Mouse (Mus musculus) neural tube, embryonic 15.5 days (tissue): ENCODE results near the gene Sebox. TPM values are rescaled to one million over a fixed set of nuclear protein-coding genes. Genes with fewer than 3 reads are reported as not detected.

ENCODE experiments used
- ATAC-seq: fragments of 200-750 bp; cut with Nextera tagmentation; 2 replicates; pipeline ENCODE4 v1.8.0; 2017; ENCODE audit warnings: mild to moderate bottlenecking, moderate TSS enrichment, moderate library complexity; ENCODE audit not compliant: low FRiP score
- H3K27ac ChIP-seq: fragments of 300-500 bp; sonication (generic); replicated peaks from 2 replicates; pipeline ENCODE4 v1.5.1; 2015; ENCODE audit warnings: mild to moderate bottlenecking, inconsistent platforms
- H3K27me3 ChIP-seq: fragments of 300-500 bp; sonication (generic); replicated peaks from 2 replicates; pipeline ENCODE4 v1.6.1; 2015; ENCODE audit warnings: inconsistent platforms
- H3K36me3 ChIP-seq: fragments of 300-500 bp; sonication (generic); 2 replicates; pipeline ENCODE4 v1.6.1; 2015; ENCODE audit warnings: inconsistent platforms
- H3K4me1 ChIP-seq: fragments of 300-500 bp; sonication (generic); 2 replicates; pipeline ENCODE4 v1.6.1; 2015; ENCODE audit warnings: inconsistent platforms
- H3K4me2 ChIP-seq: fragments of 300-500 bp; sonication (generic); 2 replicates; pipeline ENCODE4 v1.6.1; 2015; ENCODE audit warnings: inconsistent platforms, mild to moderate bottlenecking, moderate library complexity
- H3K4me3 ChIP-seq: fragments of 300-500 bp; sonication (generic); replicated peaks from 2 replicates; pipeline ENCODE4 v1.5.1; 2015; ENCODE audit warnings: mild to moderate bottlenecking, inconsistent platforms
- H3K9ac ChIP-seq: fragments of 300-500 bp; sonication (generic); replicated peaks from 2 replicates; pipeline ENCODE4 v1.6.1; 2015; ENCODE audit warnings: mild to moderate bottlenecking, inconsistent platforms
- H3K9me3 ChIP-seq: fragments of 300-500 bp; sonication (generic); replicated peaks from 2 replicates; pipeline ENCODE4 v1.6.1; 2016; ENCODE audit warnings: inconsistent platforms
- WGBS: fragments of 180-500 bp; shearing (Covaris S2); methylation state at CpG from one replicate; pipeline ENCODE4 v1.1.7; 2015; ENCODE audit warnings: mixed read lengths; 5-methylcytosine and 5-hydroxymethylcytosine counted together
- polyA plus RNA-seq: library from polyadenylated mRNA; unstranded; fragments of >200 nt; fragmentation: Nextera tagmentation; extraction: Ambion mirVana; gene quantifications from 2 replicates; pipeline ENCODE4 v1.2.1, GENCODE M21; 2015

Gene Sebox
- 0.12 TPM in 1 of 2 replicates, not detected in the other for polyA plus RNA-seq

DNA sequence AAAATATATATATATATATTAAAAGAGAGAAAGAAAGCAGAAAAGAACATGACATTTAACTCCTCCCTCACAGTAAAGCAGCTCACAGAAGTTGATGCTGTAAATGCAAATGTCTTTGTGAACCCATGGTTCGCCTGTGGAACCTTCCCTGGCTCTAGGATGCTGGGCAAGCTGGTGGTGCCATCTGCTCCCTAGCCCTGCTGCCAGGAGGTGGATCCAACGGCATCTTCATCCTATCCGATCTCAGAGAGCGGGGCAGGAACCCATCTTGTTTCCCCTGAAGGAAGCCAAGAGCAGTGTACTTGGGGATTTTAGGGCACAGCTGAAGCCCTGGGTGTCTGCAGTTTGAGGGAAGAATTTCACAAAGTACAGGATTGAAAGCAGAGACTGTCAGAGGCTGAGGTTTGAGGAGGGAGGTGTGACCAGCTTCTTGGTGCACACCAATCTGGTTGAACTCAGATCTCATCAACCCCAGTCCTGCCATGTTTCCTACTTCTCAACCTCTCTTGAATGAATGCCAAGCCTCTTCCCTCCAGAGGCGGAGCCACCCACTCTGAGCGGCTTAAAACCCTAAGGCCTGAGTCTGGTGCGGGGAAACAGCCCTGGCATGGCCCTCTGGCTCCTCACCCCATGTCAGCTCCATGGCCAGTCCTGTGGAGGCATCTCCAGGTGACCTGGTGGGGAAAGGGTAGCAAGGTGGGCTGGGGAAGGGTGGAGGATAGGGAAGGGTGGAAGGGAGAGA, at the start of gene Sebox:
Gene Sebox (plus strand): TSS at position 539 of the 742 bp plus-strand sequence.
- H3K4me1 ChIP-seq = peaks cover 4% of the 10 kb centered on the region
- H3K4me2 ChIP-seq = no peak within 1 kb of the TSS
- H3K4me3 ChIP-seq = no peak within 1 kb of the TSS
- ATAC-seq = no peak
- H3K9ac ChIP-seq = no peak within 1 kb of the TSS
- 66% methylated on average over 7 of the region's 7 CpGs for WGBS
- H3K36me3 ChIP-seq = peaks cover 27% of the 10 kb centered on the region
- peaks cover 19% of the 10 kb centered on the region for H3K27me3 ChIP-seq
- H3K27ac ChIP-seq = no peak within 1 kb of the TSS
- no peaks in the 10 kb centered on the region for H3K9me3 ChIP-seq

DNA sequence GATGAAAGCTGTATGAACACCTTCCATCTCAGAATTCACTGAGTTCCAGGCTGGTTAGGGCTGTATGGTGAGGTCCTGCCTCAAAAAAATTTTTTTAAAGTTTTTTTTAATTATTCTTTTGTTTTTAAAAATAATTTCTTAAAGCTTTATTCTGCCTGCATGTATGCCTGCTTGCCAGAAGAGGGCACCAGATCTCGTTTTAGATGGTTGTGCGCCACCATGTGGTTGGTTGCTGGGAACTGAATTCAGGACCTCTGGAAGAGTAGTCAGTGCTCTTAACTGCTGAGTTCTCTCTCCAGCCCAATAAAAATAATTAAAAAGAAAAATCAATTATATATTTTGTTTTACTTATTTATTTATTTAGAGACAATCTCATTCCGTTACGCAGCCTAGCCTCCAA, 49.6 kb upstream of the Sebox start:
- ATAC-seq = no peak
- Histone ChIP-seq H3K4me3 (no peak overlapping the region), H3K9ac (no peak overlapping the region), H3K27ac (no peak overlapping the region), H3K9me3 (no peaks in the 10 kb centered on the region), H3K36me3 (no peaks in the 10 kb centered on the region), H3K4me2 (no peak overlapping the region), H3K4me1 (no peaks in the 10 kb centered on the region), H3K27me3 (peaks cover 3% of the 10 kb centered on the region; the same call in 1 of the 2 replicates)
- 15% methylated on average over 4 of the region's 4 CpGs for WGBS

DNA sequence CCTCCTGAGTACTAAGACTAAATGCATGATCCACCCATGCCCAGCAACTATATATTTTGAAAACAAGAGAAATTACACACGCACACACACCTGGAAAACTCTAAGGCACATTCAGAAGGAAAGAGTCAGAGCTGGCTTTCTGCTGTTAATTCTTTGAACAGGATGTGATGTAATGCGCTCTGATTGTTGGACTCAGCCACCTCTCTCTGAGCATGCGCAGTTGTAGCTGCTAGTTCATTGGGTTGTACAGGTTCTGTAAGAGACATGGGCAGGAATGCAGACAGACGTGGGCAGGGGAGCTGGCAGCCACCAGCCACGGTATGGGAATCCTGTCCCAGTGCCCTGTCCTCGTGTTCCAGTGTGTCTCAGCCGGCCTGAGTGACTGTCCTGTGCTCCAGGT, 49.0 kb upstream of the Sebox start:
- H3K9me3 ChIP-seq = no peaks in the 10 kb centered on the region
- H3K4me3 ChIP-seq = no peak overlapping the region
- H3K27ac ChIP-seq = no peak overlapping the region
- 70% methylated on average over 7 of the region's 7 CpGs for WGBS
- H3K4me1 ChIP-seq = no peaks in the 10 kb centered on the region
- H3K4me2 ChIP-seq = no peak overlapping the region
- H3K36me3 ChIP-seq = no peaks in the 10 kb centered on the region
- H3K9ac ChIP-seq = no peak overlapping the region
- ATAC-seq = no peak
- H3K27me3 ChIP-seq = peaks cover 3% of the 10 kb centered on the region; the same call in 1 of the 2 replicates

- Histone ChIP-seq H3K9me3 (no peaks in the 10 kb centered on the region), H3K36me3 (no peaks in the 10 kb centered on the region), H3K27me3 (peaks cover 3% of the 10 kb centered on the region; the same call in 1 of the 2 replicates), H3K4me3 (no peak overlapping the region), H3K4me1 (no peaks in the 10 kb centered on the region), H3K27ac (no peak overlapping the region), H3K9ac (no peak overlapping the region), H3K4me2 (no peak overlapping the region)
- no peak for ATAC-seq
- 49% methylated on average over 5 of the region's 5 CpGs for WGBS
Observed at GRCm38 (mm10) chr11:78455308-78455707, 47.9 kb upstream of the Sebox start.

DNA sequence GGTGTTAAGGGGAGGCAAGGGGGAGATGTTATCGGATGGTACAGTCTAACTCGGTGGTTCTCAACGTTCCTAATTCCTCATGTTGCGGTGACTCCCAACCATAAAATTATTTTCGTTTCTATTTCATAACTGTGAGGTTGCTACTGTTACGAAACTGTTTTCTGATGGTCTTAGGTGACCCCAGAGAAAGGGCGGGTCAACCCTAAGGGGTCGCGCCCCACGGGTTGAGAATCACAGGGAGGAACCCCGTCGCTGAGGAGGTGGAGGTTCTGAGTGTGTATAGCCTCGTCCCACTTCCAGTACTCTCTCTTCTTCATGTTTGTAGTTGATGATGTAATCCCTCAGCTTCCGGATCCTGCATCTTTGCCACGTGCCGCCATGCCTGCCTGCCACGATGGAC, 44.5 kb upstream of the Sebox start:
- H3K36me3 ChIP-seq = no peaks in the 10 kb centered on the region
- H3K4me2 ChIP-seq = no peak overlapping the region
- ATAC-seq = no peak
- no peaks in the 10 kb centered on the region; the same call in 1 of the 2 replicates for H3K9me3 ChIP-seq
- H3K4me1 ChIP-seq = no peaks in the 10 kb centered on the region
- 88% methylated on average over 17 of the region's 17 CpGs for WGBS
- H3K4me3 ChIP-seq = no peak overlapping the region
- no peak overlapping the region for H3K27ac ChIP-seq
- H3K27me3 ChIP-seq = peaks cover 3% of the 10 kb centered on the region; the same call in 1 of the 2 replicates
- no peak overlapping the region for H3K9ac ChIP-seq

DNA sequence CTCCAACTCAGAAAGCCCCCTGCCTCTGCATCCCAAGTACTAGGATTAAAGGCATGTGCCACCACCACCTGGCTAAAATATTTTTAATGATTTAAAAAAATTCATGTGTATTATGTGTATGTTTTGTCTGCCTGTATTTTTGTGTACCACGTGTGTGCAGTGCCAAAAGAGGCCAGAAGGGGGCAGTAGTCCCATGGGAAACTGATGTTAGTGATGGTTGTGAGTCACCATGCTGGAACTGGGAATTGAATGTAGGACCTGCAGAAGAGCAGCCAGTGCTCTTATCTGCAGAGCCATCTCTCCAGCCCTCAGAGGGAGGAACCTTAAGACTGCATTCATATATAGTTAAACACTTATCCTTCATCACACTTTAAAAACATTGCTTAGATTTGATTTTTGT, 41.4 kb upstream of the Sebox start:
- Histone ChIP-seq H3K27ac (no peak overlapping the region), H3K4me1 (peaks cover 15% of the 10 kb centered on the region), H3K9me3 (no peaks in the 10 kb centered on the region; the same call in 1 of the 2 replicates), H3K36me3 (no peaks in the 10 kb centered on the region), H3K27me3 (no peaks in the 10 kb centered on the region), H3K4me3 (no peak overlapping the region), H3K9ac (no peak overlapping the region), H3K4me2 (no peak overlapping the region)
- ATAC-seq = no peak
- WGBS = 66% methylated on average over 1 of the region's 1 CpGs

GRCm38 (mm10) chr11:78462669-78463068, 40.6 kb upstream of the Sebox start:
- Histone ChIP-seq H3K4me3 (no peak overlapping the region), H3K36me3 (no peaks in the 10 kb centered on the region), H3K27ac (no peak overlapping the region), H3K27me3 (no peaks in the 10 kb centered on the region), H3K9ac (no peak overlapping the region), H3K9me3 (no peaks in the 10 kb centered on the region; the same call in 1 of the 2 replicates), H3K4me2 (no peak overlapping the region), H3K4me1 (peaks cover 18% of the 10 kb centered on the region)
- 85% methylated on average over 5 of the region's 5 CpGs for WGBS
- no peak for ATAC-seq

GRCm38 (mm10) chr11:78463286-78464036, 39.8 kb upstream of the Sebox start:
- no peaks in the 10 kb centered on the region for H3K27me3 ChIP-seq
- no peak for ATAC-seq
- no peak overlapping the region for H3K9ac ChIP-seq
- H3K4me1 ChIP-seq = peaks cover 18% of the 10 kb centered on the region
- H3K9me3 ChIP-seq = no peaks in the 10 kb centered on the region; the same call in 1 of the 2 replicates
- H3K4me3 ChIP-seq = no peak overlapping the region
- no peak overlapping the region for H3K4me2 ChIP-seq
- H3K27ac ChIP-seq = no peak overlapping the region
- no peaks in the 10 kb centered on the region for H3K36me3 ChIP-seq
- 69% methylated on average over 13 of the region's 13 CpGs for WGBS

GRCm38 (mm10) chr11:78465116-78465515, 38.1 kb upstream of the Sebox start:
- WGBS = 28% methylated on average over 9 of the region's 9 CpGs
- Histone ChIP-seq H3K4me3 (peak overlapping the region; percentile 73), H3K4me2 (peak overlapping the region; percentile 89), H3K9ac (peak overlapping the region; percentile 83; the same call in 1 of the 2 replicates), H3K36me3 (no peaks in the 10 kb centered on the region), H3K4me1 (peaks cover 18% of the 10 kb centered on the region), H3K27me3 (no peaks in the 10 kb centered on the region), H3K27ac (peak overlapping the region; percentile 95), H3K9me3 (no peaks in the 10 kb centered on the region; the same call in 1 of the 2 replicates)
- ATAC-seq = no peak

DNA sequence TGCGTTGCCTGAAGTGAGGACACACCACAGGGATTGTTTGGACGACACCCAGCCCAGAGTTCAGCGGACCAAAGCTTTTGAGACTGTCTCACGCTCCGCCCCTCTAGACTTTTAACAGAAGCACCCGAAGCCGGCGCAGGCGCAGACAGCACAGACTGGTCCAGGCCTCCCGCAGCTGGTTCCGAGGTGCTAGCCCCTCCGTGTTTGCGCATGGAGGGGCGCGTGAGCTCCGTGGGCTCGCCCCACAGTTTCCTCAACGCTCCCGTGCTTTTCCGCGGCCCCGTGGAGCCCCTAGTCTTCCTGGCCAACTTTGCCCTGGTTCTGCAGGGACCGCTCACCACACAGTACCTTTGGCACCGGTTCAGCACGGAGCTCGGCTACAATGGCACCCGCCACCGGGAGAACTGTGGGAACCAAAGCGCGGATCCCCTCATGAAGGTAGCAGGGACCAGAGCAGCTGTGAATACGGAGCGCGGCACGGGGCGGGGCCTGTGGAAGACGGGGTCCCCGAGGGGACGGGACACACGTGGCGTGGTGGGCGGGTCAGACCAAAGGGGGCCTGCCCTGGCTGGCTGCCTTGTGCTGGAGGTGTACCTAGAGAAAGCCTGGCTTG, 37.6 kb upstream of the Sebox start, which contains the start of gene Slc46a1:
Gene Slc46a1 (plus strand): TSS at position 130 of the 613 bp plus-strand sequence.
- H3K27ac ChIP-seq = peak within 1 kb of the TSS; percentile 95
- H3K9me3 ChIP-seq = no peaks in the 10 kb centered on the region; the same call in 1 of the 2 replicates
- peak within 1 kb of the TSS; percentile 89 for H3K4me2 ChIP-seq
- peak within 1 kb of the TSS; percentile 83 for H3K9ac ChIP-seq
- peak within 1 kb of the TSS; percentile 73 for H3K4me3 ChIP-seq
- H3K4me1 ChIP-seq = peaks cover 18% of the 10 kb centered on the region
- WGBS = under 1% methylated on average over 41 of the region's 41 CpGs
- ATAC-seq = peak; percentile 94
- H3K27me3 ChIP-seq = no peaks in the 10 kb centered on the region
- H3K36me3 ChIP-seq = no peaks in the 10 kb centered on the region

DNA sequence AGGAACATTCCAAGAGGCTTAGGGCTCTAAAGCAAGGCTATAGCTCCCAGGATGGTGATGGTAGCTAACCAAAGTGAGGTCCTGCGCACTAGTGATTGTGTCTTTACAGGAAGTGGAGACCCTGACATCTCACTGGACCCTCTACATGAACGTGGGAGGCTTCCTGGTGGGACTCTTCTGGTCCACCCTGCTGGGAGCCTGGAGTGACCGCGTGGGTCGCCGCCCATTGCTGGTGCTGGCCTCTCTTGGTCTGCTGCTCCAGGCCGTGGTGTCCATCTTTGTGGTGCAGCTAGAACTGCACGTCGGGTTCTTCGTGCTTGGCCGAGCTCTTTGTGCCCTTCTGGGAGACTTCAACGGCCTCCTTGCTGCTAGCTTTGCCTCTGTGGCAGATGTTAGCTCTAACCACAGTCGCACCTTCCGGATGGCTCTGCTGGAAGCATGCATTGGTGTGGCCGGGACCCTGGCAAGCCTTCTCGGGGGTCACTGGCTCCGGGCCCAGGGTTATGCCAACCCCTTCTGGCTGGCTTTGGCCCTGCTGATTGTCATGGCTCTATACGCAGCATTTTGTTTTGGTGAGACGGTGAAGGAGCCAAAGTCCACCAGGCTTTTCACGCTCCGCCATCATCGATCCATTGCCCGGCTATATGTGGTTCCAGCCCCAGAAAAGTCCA, 36.9 kb upstream of the Sebox start:
- peak overlapping the region; percentile 83 for H3K9ac ChIP-seq
- H3K36me3 ChIP-seq = 0 out of 2 replicates have a peak, but pooled peaks cover under 1% of the 10 kb centered on the region
- H3K4me3 ChIP-seq = peak overlapping the region; percentile 73
- ATAC-seq = peak; percentile 19; the same call in 1 of the 2 replicates
- no peaks in the 10 kb centered on the region; the same call in 1 of the 2 replicates for H3K9me3 ChIP-seq
- WGBS = 52% methylated on average over 23 of the region's 23 CpGs
- no peaks in the 10 kb centered on the region for H3K27me3 ChIP-seq
- H3K4me2 ChIP-seq = peak overlapping the region; percentile 89
- H3K27ac ChIP-seq = peak overlapping the region; percentile 95
- peaks cover 18% of the 10 kb centered on the region for H3K4me1 ChIP-seq
